Mouse (Mus musculus) testis, postnatal 14 days (tissue): ENCODE data around the gene Gm10160.

ENCODE experiments used
- DNase-seq: peaks from one replicate; pipeline ENCODE4 v3.0.0; 2021; ENCODE audit warnings: low spot score

Gm10160 gene

DNA sequence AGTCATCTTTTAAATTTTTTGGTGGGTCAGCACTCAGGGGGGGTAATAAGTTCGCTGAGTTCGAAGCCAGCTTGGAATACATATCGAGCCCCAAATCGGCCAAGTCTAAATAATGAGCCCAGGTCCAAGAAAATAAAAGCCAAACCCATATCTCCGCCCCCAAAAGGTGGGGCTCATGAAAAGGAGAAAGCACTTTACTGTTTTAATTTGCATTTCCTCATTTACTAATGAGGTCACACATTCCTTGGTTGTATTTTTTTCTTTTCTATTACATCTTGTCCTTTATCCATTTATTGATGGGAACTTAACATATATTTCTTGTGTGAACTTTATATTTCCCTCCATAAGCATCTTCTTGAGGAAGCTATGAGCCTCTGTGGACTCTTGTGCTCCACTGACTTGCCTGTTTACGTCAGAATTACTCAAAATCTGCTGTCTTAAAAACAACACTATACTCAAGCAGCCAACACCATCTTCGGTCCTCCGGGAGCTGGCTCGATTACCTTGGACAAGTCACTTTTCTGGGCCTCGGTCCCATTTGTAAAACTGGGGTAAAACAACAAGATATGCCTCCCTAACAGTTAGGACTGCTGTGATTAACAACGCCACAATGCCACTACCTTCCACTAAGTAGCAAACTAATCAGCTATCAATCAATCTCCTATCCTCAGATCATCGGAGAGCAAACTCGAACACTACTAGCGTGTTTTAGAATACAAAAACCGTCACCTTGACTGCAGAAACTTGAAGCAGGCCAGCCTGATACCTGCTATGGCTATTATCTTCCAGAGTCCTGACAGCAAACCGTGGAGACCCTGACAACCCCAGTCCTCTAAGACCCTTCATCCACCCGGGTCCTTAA, 27.6 kb downstream of the Gm10160 start:
- no peak for DNase-seq

DNA sequence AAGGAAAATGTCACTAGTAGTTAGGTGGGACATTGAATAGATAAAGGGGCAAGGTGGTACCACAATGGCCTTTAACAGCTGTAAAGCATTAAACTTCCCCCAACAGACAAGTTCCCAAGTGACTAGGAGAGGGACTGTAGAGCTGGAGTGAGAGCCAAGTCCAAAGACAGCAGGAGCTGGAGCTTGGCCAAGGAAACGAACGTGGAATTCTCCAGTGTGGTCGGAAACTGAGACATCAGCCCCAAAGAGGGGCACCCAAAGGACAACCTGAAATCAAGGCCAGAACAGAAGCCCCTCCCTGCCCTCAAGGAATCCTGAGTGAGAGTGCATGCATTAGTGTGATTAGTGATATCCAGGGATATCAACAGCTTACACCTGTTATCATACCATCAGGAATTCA, 30.2 kb downstream of the Gm10160 start:
- no peak for DNase-seq

DNA sequence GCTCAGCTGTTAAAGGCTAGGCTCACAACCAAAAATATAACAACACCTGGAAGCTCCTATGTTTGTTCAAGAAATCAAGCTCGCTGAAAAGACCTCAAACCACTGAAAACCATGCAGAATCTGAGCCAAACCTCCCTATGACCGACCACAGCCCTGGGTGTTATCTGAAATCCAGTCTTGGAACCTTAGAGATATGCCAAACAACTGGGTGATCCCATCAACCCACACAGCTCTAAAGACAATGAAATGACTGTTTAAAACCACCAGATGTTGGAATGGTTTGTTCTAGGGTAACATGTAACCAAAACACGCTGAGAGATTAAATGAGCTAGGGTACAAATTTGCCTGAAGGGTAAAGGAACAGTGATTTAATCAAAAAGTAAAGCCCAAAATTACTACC, 30.7 kb downstream of the Gm10160 start:
- no peak for DNase-seq

DNA sequence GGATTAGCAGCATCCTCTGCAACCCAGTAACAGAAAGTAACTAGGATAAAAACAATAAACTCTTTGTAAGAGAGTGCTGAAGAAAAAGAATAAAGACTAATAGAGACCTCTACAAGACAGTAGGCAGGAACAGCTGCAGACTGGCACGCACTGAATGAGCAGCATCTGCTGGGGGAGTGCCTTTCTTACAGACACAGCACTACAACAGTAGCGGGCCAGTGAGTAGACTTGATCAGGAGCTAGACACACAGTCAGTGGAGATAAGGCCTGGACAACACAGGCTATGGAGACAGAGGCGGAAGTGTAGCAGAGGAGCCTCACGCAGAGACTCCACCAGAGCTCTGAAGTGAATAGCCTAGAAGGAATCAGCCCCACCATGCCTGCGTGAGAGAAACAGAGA, 49.5 kb downstream of the Gm10160 start:
- no peak for DNase-seq
